Mouse (Mus musculus): ENCODE data around the gene Auts2.
A peak's percentile ranks its signal among the peaks of the same experiment; 100 is the strongest.

Gene Auts2

GRCm38 (mm10) chr5:131459951-131460350 lies 1083.2 kb downstream of the Auts2 start:
- no peak for DNase-seq (ENCODE audit: low read depth, low spot score)

- no peak for DNase-seq (ENCODE audit: low read depth, low spot score)
These were observed 1083.6 kb downstream of the Auts2 start for GRCm38 (mm10) chr5:131459549-131459948.

GRCm38 (mm10) chr5:131458700-131459099 lies 1084.4 kb downstream of the Auts2 start:
- no peak for DNase-seq (ENCODE audit: low read depth, low spot score)

GRCm38 (mm10) chr5:131457999-131458398 lies 1085.1 kb downstream of the Auts2 start:
- no peak for DNase-seq (ENCODE audit: low read depth, low spot score)

- DNase-seq (ENCODE audit: low read depth, low spot score): no peak
These were observed 1093.8 kb downstream of the Auts2 start for GRCm38 (mm10) chr5:131449181-131449868.

GRCm38 (mm10) chr5:131435239-131435876 lies 1107.8 kb downstream of the Auts2 start:
- no peak for DNase-seq (ENCODE audit: low read depth, low spot score)

GRCm38 (mm10) chr5:131433291-131433690 lies 1109.9 kb downstream of the Auts2 start:
- no peak for DNase-seq (ENCODE audit: low read depth, low spot score)

- DNase-seq (ENCODE audit: low read depth, low spot score): no peak
These were observed 1111.2 kb downstream of the Auts2 start for GRCm38 (mm10) chr5:131431896-131432295.

GRCm38 (mm10) chr5:131430109-131430508 lies 1113.0 kb downstream of the Auts2 start:
- DNase-seq (ENCODE audit: low read depth, low spot score): no peak

GRCm38 (mm10) chr5:131429563-131429962 lies 1113.6 kb downstream of the Auts2 start:
- no peak for DNase-seq (ENCODE audit: low read depth, low spot score)

GRCm38 (mm10) chr5:131427734-131428413 lies 1115.3 kb downstream of the Auts2 start:
- peak; percentile 9 for DNase-seq (ENCODE audit: low read depth, low spot score)

- no peak for DNase-seq (ENCODE audit: low read depth, low spot score)
These were observed 1120.4 kb downstream of the Auts2 start for GRCm38 (mm10) chr5:131422737-131423136.

GRCm38 (mm10) chr5:131420406-131420805 lies 1122.7 kb downstream of the Auts2 start:
- DNase-seq (ENCODE audit: low read depth, low spot score): no peak

- no peak for DNase-seq (ENCODE audit: low read depth, low spot score)
These were observed 1127.1 kb downstream of the Auts2 start for GRCm38 (mm10) chr5:131415902-131416545.

- DNase-seq (ENCODE audit: low read depth, low spot score): no peak
These were observed 1144.9 kb downstream of the Auts2 start for GRCm38 (mm10) chr5:131398250-131398649.

GRCm38 (mm10) chr5:131395756-131396155 lies 1147.4 kb downstream of the Auts2 start:
- DNase-seq (ENCODE audit: low read depth, low spot score): no peak

Measured in c-Kit-negative CD71-positive TER-119-positive erythroid progenitor cells, embryonic 14.5 days (primary cell).